In the genomic region with DNA sequence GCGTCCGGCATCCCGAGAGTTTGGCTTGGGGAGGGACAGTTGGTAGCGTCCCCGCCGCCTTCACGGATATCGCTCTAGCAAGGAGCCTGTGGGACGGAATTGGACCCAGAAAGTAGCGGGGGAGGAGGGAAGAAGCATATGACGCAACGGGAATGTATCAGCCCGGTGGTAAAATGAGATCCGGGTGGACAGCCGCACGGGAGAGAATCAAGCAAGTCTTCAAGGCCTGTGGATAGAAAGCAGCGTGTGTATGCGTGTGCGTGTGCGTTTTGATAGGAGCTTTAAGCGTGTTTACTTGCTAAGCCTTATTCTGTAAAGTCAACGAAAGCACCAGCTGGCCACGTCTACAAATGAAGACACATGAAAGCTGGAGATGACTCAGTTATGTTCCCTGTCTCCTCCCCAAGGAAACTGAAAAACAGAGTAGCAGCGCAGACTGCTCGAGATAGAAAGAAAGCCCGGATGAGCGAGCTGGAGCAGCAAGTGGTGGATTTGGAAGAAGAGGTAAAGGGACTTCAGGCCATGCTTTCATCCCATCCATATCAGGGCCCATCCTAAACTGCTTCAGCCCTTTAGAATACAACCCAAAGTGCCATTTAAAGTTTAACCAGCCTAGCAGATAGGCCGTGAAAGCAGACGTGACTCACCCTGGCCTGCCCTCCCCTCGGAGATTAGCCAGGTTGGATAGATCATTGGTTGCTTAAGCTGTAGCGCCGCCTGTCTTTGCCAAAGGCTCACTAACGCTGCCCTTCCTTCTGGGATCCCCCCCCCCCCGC, we compare ENCODE assay signal across 8 mouse cellular contexts. TPM values are rescaled to one million over a fixed set of nuclear protein-coding genes. Genes with fewer than 3 reads are reported as not detected.
A peak's percentile ranks its signal among the peaks of the same experiment; 100 is the strongest.
DNase-seq lines count a peak whose midpoint lies in the region; ATAC-seq and TF ChIP-seq lines count a peak whose summit lies in the region.

No protein-coding gene starts in this region.

- H3K4me3 ChIP-seq in heart, embryonic 13.5 days = peak overlapping the region; percentile 95
- peak overlapping the region; percentile 95 for H3K4me3 ChIP-seq in liver, embryonic 11.5 days (ENCODE audit: low read depth, low read length)
- H3K4me3 ChIP-seq in myocyte = peak overlapping the region; percentile 75
- H3K4me3 ChIP-seq in stomach, embryonic 14.5 days (ENCODE audit: low read depth, low read length) = peak overlapping the region; percentile 99

- peak; percentile 75 for DNase-seq in CD4-positive helper T cell, adult 2 months (ENCODE audit: low read depth, low spot score)
- DNase-seq in brain, embryonic 14.5 days (ENCODE audit: low read depth) = peak; percentile 82
- peak; percentile 79 for DNase-seq in kidney, postnatal 10 days
- peak; percentile 72 for DNase-seq in liver, embryonic 11.5 days (ENCODE audit: low spot score)

- peaks cover 45% of the 10 kb centered on the region for H3K36me3 ChIP-seq in heart, embryonic 13.5 days
- peaks cover 25% of the 10 kb centered on the region for H3K36me3 ChIP-seq in liver, embryonic 11.5 days (ENCODE audit: control insufficient read depth, insufficient read depth, low read length)
- peaks cover 46% of the 10 kb centered on the region for H3K36me3 ChIP-seq in myocyte (ENCODE audit: control insufficient read depth, insufficient read depth)
- peaks cover 39% of the 10 kb centered on the region for H3K36me3 ChIP-seq in stomach, embryonic 14.5 days (ENCODE audit: control insufficient read depth, insufficient read depth, low read length)

- peak overlapping the region; percentile 95 for H3K9ac ChIP-seq in heart, embryonic 13.5 days
- peak overlapping the region; percentile 99 for H3K9ac ChIP-seq in liver, embryonic 11.5 days (ENCODE audit: low read depth, low read length)
- H3K9ac ChIP-seq in stomach, embryonic 14.5 days (replicated peaks; ENCODE audit: low read depth, low read length) = peak overlapping the region; percentile 95

- H3K4me1 ChIP-seq in heart, embryonic 13.5 days = peaks cover 30% of the 10 kb centered on the region
- H3K4me1 ChIP-seq in liver, embryonic 11.5 days (replicated peaks; ENCODE audit: control insufficient read depth, insufficient read depth, low read length) = peaks cover 8% of the 10 kb centered on the region
- H3K4me1 ChIP-seq in stomach, embryonic 14.5 days (ENCODE audit: control insufficient read depth, insufficient read depth, low read length) = peaks cover 13% of the 10 kb centered on the region; the same call in 1 of the 2 replicates

- peak overlapping the region; percentile 69 for H3K4me2 ChIP-seq in heart, embryonic 13.5 days
- H3K4me2 ChIP-seq in liver, embryonic 11.5 days = peak overlapping the region; percentile 88
- peak overlapping the region; percentile 67 for H3K4me2 ChIP-seq in myocyte (ENCODE audit: low read depth)
- H3K4me2 ChIP-seq in stomach, embryonic 14.5 days (replicated peaks; ENCODE audit: low read depth, low read length) = peak overlapping the region; percentile 60

- peak; percentile 74 for ATAC-seq in erythroid progenitor cell, adult 5-6 weeks (replicated peaks; ENCODE audit: low FRiP score, poor library complexity, severe bottlenecking)
- ATAC-seq in heart, embryonic 13.5 days (ENCODE audit: extremely low read depth, insufficient number of reproducible peaks, low FRiP score, low TSS enrichment) = no peak
- peak; percentile 75 for ATAC-seq in liver, embryonic 11.5 days (replicated peaks; ENCODE audit: low FRiP score)
- peak; percentile 69 for ATAC-seq in stomach, embryonic 14.5 days (ENCODE audit: insufficient number of reproducible peaks, insufficient read depth, low FRiP score, low read depth)

- peak overlapping the region; percentile 64 for H3ac ChIP-seq in myocyte (ENCODE audit: control insufficient read depth, insufficient read length)

- WGBS in heart, embryonic 13.5 days = under 1% methylated on average over 34 of the region's 34 CpGs
- under 1% methylated on average over 33 of the region's 34 CpGs for WGBS in liver, embryonic 11.5 days
- WGBS in stomach, embryonic 14.5 days = under 1% methylated on average over 33 of the region's 34 CpGs

- no peaks in the 10 kb centered on the region for H3K27me3 ChIP-seq in heart, embryonic 13.5 days (replicated peaks)
- H3K27me3 ChIP-seq in liver, embryonic 11.5 days (replicated peaks; ENCODE audit: control insufficient read depth, insufficient read depth, low read length) = no peaks in the 10 kb centered on the region
- H3K27me3 ChIP-seq in myocyte (ENCODE audit: control insufficient read depth, insufficient read depth, insufficient read length) = no peaks in the 10 kb centered on the region
- no peaks in the 10 kb centered on the region for H3K27me3 ChIP-seq in stomach, embryonic 14.5 days (ENCODE audit: control insufficient read depth, insufficient read depth, low read length)

- no peaks in the 10 kb centered on the region for H3K9me3 ChIP-seq in heart, embryonic 13.5 days
- H3K9me3 ChIP-seq in liver, embryonic 11.5 days (ENCODE audit: control insufficient read depth, low read length) = no peaks in the 10 kb centered on the region
- H3K9me3 ChIP-seq in stomach, embryonic 14.5 days (ENCODE audit: control insufficient read depth, low read depth, low read length) = no peaks in the 10 kb centered on the region

- peak overlapping the region; percentile 95 for H3K27ac ChIP-seq in heart, embryonic 13.5 days (replicated peaks)
- peak overlapping the region; percentile 96 for H3K27ac ChIP-seq in liver, embryonic 11.5 days (ENCODE audit: low read depth, low read length)
- peak overlapping the region; percentile 94 for H3K27ac ChIP-seq in stomach, embryonic 14.5 days (ENCODE audit: low read length)

- H3K79me2 ChIP-seq in myocyte (ENCODE audit: control insufficient read depth, insufficient read depth) = peaks cover 29% of the 10 kb centered on the region

- peak; percentile 50; the same call in 1 of the 2 replicates for TF ChIP-seq CTCF in brain, embryonic 14.5 days (IDR thresholded peaks at IDR 0.05; ENCODE audit: borderline replicate concordance, extremely low read depth, insufficient read depth, insufficient read length)

- no peak for TF ChIP-seq POLR2A in brain, embryonic 14.5 days (IDR thresholded peaks at IDR 0.05; ENCODE audit: borderline replicate concordance, extremely low read depth, insufficient read depth, insufficient read length, poor library complexity, severe bottlenecking)
- TF ChIP-seq POLR2A in myocyte (IDR thresholded peaks at IDR 0.05; ENCODE audit: insufficient read length, low read depth) = peak; percentile 40

TF ChIP-seq in myocyte, 11 proteins besides CTCF, POLR2A, EP300 and RAD21:
- TF ChIP-seq MYOD1 (IDR thresholded peaks at IDR 0.05; ENCODE audit: control insufficient read depth in 1 of 3, insufficient read length in 2 of 3, low read depth in 2 of 3) = no peak
- TF ChIP-seq CEBPB (IDR thresholded peaks at IDR 0.05; ENCODE audit: insufficient read depth, poor library complexity, severe bottlenecking) = peak; percentile 71
- TF ChIP-seq POLR2AphosphoS2 (IDR thresholded peaks at IDR 0.05; ENCODE audit: insufficient read length, low read depth) = peak; percentile 74
- TF ChIP-seq TCF3 (IDR thresholded peaks at IDR 0.05; ENCODE audit: insufficient read length, low read depth) = no peak
- peak; percentile 23 for TF ChIP-seq MAX (IDR thresholded peaks at IDR 0.05; ENCODE audit: low read depth)
- no peak for TF ChIP-seq USF1 (IDR thresholded peaks at IDR 0.05; ENCODE audit: low read depth)
- no peak for TF ChIP-seq TCF12 (IDR thresholded peaks at IDR 0.05; ENCODE audit: insufficient read depth, poor library complexity, severe bottlenecking)
- no peak for TF ChIP-seq E2F4 (IDR thresholded peaks at IDR 0.05; ENCODE audit: insufficient read depth)
- TF ChIP-seq REST (IDR thresholded peaks at IDR 0.05; ENCODE audit: insufficient read depth, insufficient read length) = no peak
- TF ChIP-seq MYOG (IDR thresholded peaks at IDR 0.05; ENCODE audit: control insufficient read depth in 1 of 3, insufficient read depth in 1 of 3, insufficient read length in 2 of 3, low read depth in 2 of 3) = peak in 1 of 3 experiments; percentile 6

RNA-seq across cellular contexts. Expression of a gene that starts 1.2 kb away (rescaled TPM):
- 57.8 and 60.8 TPM in 2 replicates for polyA plus RNA-seq in brain, embryonic 14.5 days (2012; rRNA removed)
- total RNA-seq in erythroid progenitor cell, adult 5-6 weeks (2015; ENCODE audit: low replicate concordance) = 42.8 and 44.7 TPM in 2 replicates
- 27.2 and 32.3 TPM in 2 replicates for total RNA-seq in erythroid progenitor cell, adult 5-6 weeks (2017; ENCODE audit: low replicate concordance)
- 100 and 115 TPM in 2 replicates for polyA plus RNA-seq in heart, embryonic 13.5 days (2015; fragmentation: Nextera tagmentation; extraction: Ambion mirVana)
- polyA plus RNA-seq in liver, embryonic 11.5 days (2014; fragmentation: Nextera tagmentation; extraction: Ambion mirVana) = 149 TPM in 2 replicates
- polyA plus RNA-seq in myocyte (2012; fragmentation: generic; extraction: Trizol) = 102 TPM
- polyA plus RNA-seq in stomach, embryonic 14.5 days (2014; fragmentation: Nextera tagmentation; extraction: Ambion mirVana) = 164 and 206 TPM in 2 replicates

RNA-seq across cellular contexts. Expression of a gene that starts 20.3 kb away (rescaled TPM):
- 13.9 and 14.6 TPM in 2 replicates for polyA plus RNA-seq in brain, embryonic 14.5 days (2012; rRNA removed)
- 2.5 and 4.6 TPM in 2 replicates for total RNA-seq in erythroid progenitor cell, adult 5-6 weeks (2015; ENCODE audit: low replicate concordance)
- total RNA-seq in erythroid progenitor cell, adult 5-6 weeks (2017; ENCODE audit: low replicate concordance) = 8.2 and 12.6 TPM in 2 replicates
- polyA plus RNA-seq in heart, embryonic 13.5 days (2015; fragmentation: Nextera tagmentation; extraction: Ambion mirVana) = 11.4 and 11.9 TPM in 2 replicates
- polyA plus RNA-seq in liver, embryonic 11.5 days (2014; fragmentation: Nextera tagmentation; extraction: Ambion mirVana) = 22.3 and 24.6 TPM in 2 replicates
- 9.0 TPM for polyA plus RNA-seq in myocyte (2012; fragmentation: generic; extraction: Trizol)
- 17.7 and 19.4 TPM in 2 replicates for polyA plus RNA-seq in stomach, embryonic 14.5 days (2014; fragmentation: Nextera tagmentation; extraction: Ambion mirVana)

RNA-seq across cellular contexts. Expression of a gene that starts 47.8 kb away (rescaled TPM):
- 0.08 TPM in 1 of 2 replicates, not detected in the other for polyA plus RNA-seq in brain, embryonic 14.5 days (2012; rRNA removed)
- not detected in 2 replicates for total RNA-seq in erythroid progenitor cell, adult 5-6 weeks (2015; ENCODE audit: low replicate concordance)
- 4.4 TPM in 1 of 2 replicates, not detected in the other for total RNA-seq in erythroid progenitor cell, adult 5-6 weeks (2017; ENCODE audit: low replicate concordance)
- polyA plus RNA-seq in heart, embryonic 13.5 days (2015; fragmentation: Nextera tagmentation; extraction: Ambion mirVana) = not detected in 2 replicates
- 0.73 and 0.82 TPM in 2 replicates for polyA plus RNA-seq in liver, embryonic 11.5 days (2014; fragmentation: Nextera tagmentation; extraction: Ambion mirVana)
- polyA plus RNA-seq in myocyte (2012; fragmentation: generic; extraction: Trizol) = not detected
- polyA plus RNA-seq in stomach, embryonic 14.5 days (2014; fragmentation: Nextera tagmentation; extraction: Ambion mirVana) = not detected in 2 replicates
